ENCODE assay signal across 20 mouse cellular contexts in the genomic region with DNA sequence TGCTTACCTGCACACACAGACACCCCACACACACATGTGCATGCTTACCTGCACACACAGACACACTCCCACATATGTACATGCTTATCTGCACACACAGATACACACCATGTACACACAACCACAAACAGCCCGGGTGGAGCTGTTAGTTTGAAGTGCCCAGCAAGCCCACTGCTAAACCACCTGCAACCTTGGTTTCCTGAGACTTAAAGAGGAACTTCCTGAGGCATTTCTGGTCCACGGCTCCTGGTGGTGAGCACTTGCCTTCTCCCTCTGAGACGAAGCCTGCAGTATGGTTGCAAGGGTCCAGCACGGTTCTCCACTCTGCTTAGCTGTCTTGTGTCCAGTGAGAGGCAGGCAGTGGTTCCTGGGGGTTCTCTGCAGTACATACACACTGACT.
"Had no signal": no experiment of that assay in that cellular context is flagged by ENCODE, and none has a peak within 500 bp of the region (broad histone marks: within the 10 kb centered on the region; RNA-seq: fewer than 3 reads in every experiment).

No protein-coding gene starts in this region.

- H3K27me3 ChIP-seq: kidney, embryonic 15.5 days; limb, embryonic 15.5 days; neural tube, embryonic 12.5 days; neural tube, embryonic 15.5 days had no signal

- H3K27ac ChIP-seq: kidney, embryonic 15.5 days; layer of hippocampus, adult 2 months; limb, embryonic 15.5 days; liver, embryonic 14.5 days; macrophage; neural tube, embryonic 12.5 days; neural tube, embryonic 15.5 days; stomach, postnatal 0 days had no signal

- H3K36me3 ChIP-seq: kidney, embryonic 15.5 days; limb, embryonic 15.5 days; neural tube, embryonic 12.5 days; neural tube, embryonic 15.5 days had no signal

- DNase-seq: kidney, adult 11 months; kidney, adult 8-10 months; kidney, postnatal 10 days; kidney, postnatal 4 days; layer of hippocampus, adult 9-11 months; liver, postnatal 0 days; lung, embryonic 14.5 days; midbrain, embryonic 14.5 days; right cerebral cortex, adult 18-20 months; right cerebral cortex, postnatal 14 days; right cerebral cortex, postnatal 4 days had no signal

- ATAC-seq: liver, postnatal 0 days; lung, postnatal 0 days had no signal

- H3K4me3 ChIP-seq: kidney, embryonic 15.5 days; layer of hippocampus, adult 2 months; limb, embryonic 15.5 days; neural tube, embryonic 12.5 days; neural tube, embryonic 15.5 days had no signal

- H3K9me3 ChIP-seq: kidney, embryonic 15.5 days; limb, embryonic 15.5 days; neural tube, embryonic 12.5 days; neural tube, embryonic 15.5 days had no signal
